Mouse (Mus musculus): ENCODE results near the gene Retreg1. TPM values are rescaled to one million over a fixed set of nuclear protein-coding genes. Genes with fewer than 3 reads are reported as not detected.

The Retreg1 gene
- polyA plus RNA-seq, 1 experiment: 8.3 TPM

DNA sequence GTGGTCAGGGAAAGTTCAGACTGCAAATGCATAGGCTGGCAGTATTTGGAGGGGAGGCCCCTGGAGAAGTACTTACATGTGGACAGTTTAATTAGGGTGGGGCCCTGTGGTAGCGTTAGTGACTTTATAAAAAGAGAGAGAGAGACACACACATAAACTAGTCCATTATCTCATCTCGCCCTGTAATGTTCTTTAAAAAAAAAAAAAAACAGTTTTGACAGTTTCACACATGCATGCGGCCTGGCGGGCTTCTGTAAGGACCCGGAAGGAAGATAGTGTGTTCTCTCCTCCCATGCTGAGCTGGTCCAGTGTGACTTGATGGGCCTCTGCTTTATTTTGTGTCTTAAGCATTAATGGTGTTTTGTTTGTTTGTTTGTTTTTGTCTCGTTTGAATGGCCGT is 95.5 kb downstream of the Retreg1 start:
- DNase-seq: no peak
- H3K4me1 ChIP-seq (replicated peaks; ENCODE audit: control insufficient read depth, insufficient read depth, low read length): no peaks in the 10 kb centered on the region
- 95% methylated on average over 7 of the region's 7 CpGs for WGBS
- no peak overlapping the region for H3K27ac ChIP-seq (ENCODE audit: control insufficient read depth, insufficient read depth, low read length)
- no peak overlapping the region for H3K4me3 ChIP-seq (ENCODE audit: control insufficient read depth, insufficient read depth, low read length)
- no peaks in the 10 kb centered on the region for H3K36me3 ChIP-seq (ENCODE audit: control insufficient read depth, insufficient read depth, low read length)
- no peaks in the 10 kb centered on the region for H3K27me3 ChIP-seq (ENCODE audit: control insufficient read depth, insufficient read depth, low read length)
- TF ChIP-seq CTCF (IDR thresholded peaks at IDR 0.05; ENCODE audit: borderline replicate concordance, control insufficient read depth, extremely low read depth, insufficient read depth, low read length, poor library complexity) (no peak), POLR2A (IDR thresholded peaks at IDR 0.05; ENCODE audit: control insufficient read depth, extremely low read depth, insufficient read depth, low read length, poor library complexity) (no peak)

DNA sequence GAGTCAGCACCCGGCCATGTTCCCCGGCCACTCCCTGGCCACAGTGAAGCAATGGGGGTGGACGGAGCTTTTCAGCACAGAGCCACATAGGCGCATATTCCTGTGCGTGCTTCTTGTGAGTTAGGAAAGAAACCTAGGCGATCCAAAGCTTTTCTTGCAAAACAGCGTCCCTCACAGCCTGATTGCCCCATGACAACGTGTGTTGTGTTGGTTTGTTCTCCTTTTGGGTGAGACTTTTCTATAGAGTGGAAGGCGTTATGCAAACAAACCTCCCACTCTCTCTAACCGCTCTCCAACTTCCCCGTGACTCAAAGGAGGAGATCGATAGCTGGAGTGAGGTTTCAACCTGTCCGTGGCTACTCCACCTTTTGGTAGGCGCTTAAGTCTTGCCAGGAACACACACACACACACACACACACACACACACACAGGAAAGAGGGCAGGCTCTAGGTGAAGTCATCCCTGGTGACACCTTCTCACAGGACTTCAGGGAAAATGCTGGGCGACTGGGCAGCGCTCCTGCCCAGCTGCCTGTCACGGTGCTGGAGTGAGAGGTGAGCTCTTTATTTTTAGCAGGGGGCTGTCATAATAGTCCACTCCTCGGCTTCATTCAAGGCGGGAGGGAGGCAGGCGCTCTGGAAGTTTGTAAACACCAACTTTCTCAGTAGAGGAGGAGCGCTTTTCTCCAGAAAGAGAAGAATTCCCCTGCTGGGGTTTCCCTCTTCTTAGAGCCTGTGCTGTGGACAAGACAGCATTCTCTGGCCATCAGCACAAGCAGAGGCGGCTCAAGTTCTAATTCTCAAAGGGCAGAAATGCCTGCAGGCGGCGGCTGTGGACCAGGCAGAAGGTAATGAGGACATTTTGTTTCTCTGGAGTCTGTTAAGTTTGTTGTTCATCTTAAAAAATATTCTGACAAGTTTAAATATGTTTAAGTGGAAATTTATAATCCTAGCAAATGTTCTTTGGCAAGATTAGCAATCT is 97.7 kb downstream of the Retreg1 start:
- Histone ChIP-seq H3K4me3 (ENCODE audit: control insufficient read depth, insufficient read depth, low read length) (no peak overlapping the region), H3K27me3 (ENCODE audit: control insufficient read depth, insufficient read depth, low read length) (no peaks in the 10 kb centered on the region), H3K27ac (ENCODE audit: control insufficient read depth, insufficient read depth, low read length) (peak overlapping the region; percentile 33; the same call in 1 of the 2 replicates), H3K36me3 (ENCODE audit: control insufficient read depth, insufficient read depth, low read length) (no peaks in the 10 kb centered on the region), H3K4me1 (replicated peaks; ENCODE audit: control insufficient read depth, insufficient read depth, low read length) (no peaks in the 10 kb centered on the region)
- DNase-seq: no peak
- WGBS: 86% methylated on average over 24 of the region's 24 CpGs
- TF ChIP-seq POLR2A (IDR thresholded peaks at IDR 0.05; ENCODE audit: control insufficient read depth, extremely low read depth, insufficient read depth, low read length, poor library complexity): no peak
- TF ChIP-seq CTCF (IDR thresholded peaks at IDR 0.05; ENCODE audit: borderline replicate concordance, control insufficient read depth, extremely low read depth, insufficient read depth, low read length, poor library complexity): no peak

DNA sequence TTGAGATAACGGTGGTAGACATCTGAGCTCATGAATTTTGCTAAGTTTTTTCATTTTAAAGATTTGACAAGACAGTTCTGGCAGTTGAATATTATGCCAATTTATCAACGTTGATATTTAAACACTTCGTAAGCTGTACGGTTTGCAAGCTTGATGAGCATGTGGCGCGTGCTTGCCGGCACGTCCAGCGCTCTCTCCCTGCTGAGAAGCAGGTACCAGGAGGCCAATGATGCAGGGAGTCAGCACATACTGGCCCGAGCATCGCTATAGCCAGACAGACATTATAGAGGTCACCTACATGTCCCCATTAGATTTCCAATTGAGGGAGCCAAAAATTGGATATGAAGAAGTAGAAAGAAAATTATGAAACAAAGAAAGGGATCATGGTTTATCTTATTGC is 98.5 kb downstream of the Retreg1 start:
- no peaks in the 10 kb centered on the region for H3K27me3 ChIP-seq (ENCODE audit: control insufficient read depth, insufficient read depth, low read length)
- no peaks in the 10 kb centered on the region for H3K36me3 ChIP-seq (ENCODE audit: control insufficient read depth, insufficient read depth, low read length)
- H3K27ac ChIP-seq (ENCODE audit: control insufficient read depth, insufficient read depth, low read length): no peak overlapping the region
- no peak for TF ChIP-seq CTCF (IDR thresholded peaks at IDR 0.05; ENCODE audit: borderline replicate concordance, control insufficient read depth, extremely low read depth, insufficient read depth, low read length, poor library complexity)
- WGBS: 94% methylated on average over 11 of the region's 11 CpGs
- no peak for DNase-seq
- H3K4me3 ChIP-seq (ENCODE audit: control insufficient read depth, insufficient read depth, low read length): no peak overlapping the region
- H3K4me1 ChIP-seq (replicated peaks; ENCODE audit: control insufficient read depth, insufficient read depth, low read length): no peaks in the 10 kb centered on the region

DNA sequence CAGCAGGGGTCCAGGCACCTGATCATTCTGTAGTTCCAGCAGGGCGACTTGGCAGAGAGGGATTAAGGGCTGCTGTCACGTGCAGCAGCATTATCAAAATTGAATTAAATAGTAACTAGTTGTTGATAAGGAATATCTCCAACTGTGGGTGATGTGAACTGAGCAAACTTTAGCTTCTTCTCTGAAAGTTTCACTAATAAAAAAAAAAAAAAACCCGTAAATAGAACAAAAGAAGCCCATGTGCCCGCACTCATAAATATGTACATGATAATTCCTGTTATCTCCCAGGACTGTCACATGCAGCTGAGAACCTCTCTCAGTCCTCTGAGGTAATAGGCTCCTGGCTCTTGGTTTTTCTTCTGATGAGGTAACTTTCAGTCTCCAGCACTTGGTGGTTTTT is 99.4 kb downstream of the Retreg1 start:
- DNase-seq: no peak
- no peak overlapping the region for H3K27ac ChIP-seq (ENCODE audit: control insufficient read depth, insufficient read depth, low read length)
- no peak overlapping the region for H3K4me3 ChIP-seq (ENCODE audit: control insufficient read depth, insufficient read depth, low read length)
- TF ChIP-seq CTCF (IDR thresholded peaks at IDR 0.05; ENCODE audit: borderline replicate concordance, control insufficient read depth, extremely low read depth, insufficient read depth, low read length, poor library complexity) (no peak), POLR2A (IDR thresholded peaks at IDR 0.05; ENCODE audit: control insufficient read depth, extremely low read depth, insufficient read depth, low read length, poor library complexity) (no peak)
- H3K27me3 ChIP-seq (ENCODE audit: control insufficient read depth, insufficient read depth, low read length): no peaks in the 10 kb centered on the region
- 93% methylated on average over 4 of the region's 4 CpGs for WGBS
- no peaks in the 10 kb centered on the region for H3K36me3 ChIP-seq (ENCODE audit: control insufficient read depth, insufficient read depth, low read length)
- no peaks in the 10 kb centered on the region for H3K4me1 ChIP-seq (replicated peaks; ENCODE audit: control insufficient read depth, insufficient read depth, low read length)

DNA sequence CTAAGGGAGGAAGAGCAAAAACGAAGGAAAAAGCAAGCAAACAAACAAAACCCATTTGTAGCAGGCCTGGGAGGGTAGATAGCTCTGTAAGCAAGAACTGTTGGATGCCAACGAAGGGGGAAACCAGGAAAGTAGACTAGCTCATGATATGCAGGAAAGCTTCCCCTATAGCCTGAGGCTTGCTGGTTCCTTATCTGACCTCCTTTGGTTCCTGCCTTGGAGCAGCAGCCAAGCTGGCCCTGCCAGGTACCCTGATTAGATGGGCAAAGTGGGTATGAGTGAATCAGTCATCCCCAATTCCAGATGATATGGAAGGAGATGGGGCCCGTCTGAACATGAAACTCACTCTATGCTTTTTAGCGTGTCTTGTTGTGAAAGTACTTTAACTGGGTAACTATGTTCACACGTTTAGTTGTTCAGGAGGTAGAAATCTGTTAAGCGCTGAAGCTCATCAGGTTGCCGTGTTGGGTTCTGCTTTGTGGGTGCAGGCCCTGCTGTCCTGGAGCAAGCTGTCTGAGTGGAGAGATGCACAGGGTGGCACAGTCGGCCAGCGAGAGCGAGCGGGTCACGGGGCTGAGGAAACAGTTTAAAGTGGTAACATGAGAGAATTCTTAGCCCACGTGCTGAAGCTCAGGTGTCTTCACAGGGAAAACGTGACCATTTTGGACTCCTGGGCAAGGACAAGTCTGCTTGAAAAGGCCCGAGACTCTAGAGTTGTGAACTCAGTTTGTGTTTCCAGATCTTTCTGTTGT is 100.6 kb downstream of the Retreg1 start:
- Histone ChIP-seq H3K4me3 (ENCODE audit: control insufficient read depth, insufficient read depth, low read length) (no peak overlapping the region), H3K27ac (ENCODE audit: control insufficient read depth, insufficient read depth, low read length) (no peak overlapping the region), H3K4me1 (replicated peaks; ENCODE audit: control insufficient read depth, insufficient read depth, low read length) (no peaks in the 10 kb centered on the region), H3K36me3 (ENCODE audit: control insufficient read depth, insufficient read depth, low read length) (no peaks in the 10 kb centered on the region), H3K27me3 (ENCODE audit: control insufficient read depth, insufficient read depth, low read length) (no peaks in the 10 kb centered on the region)
- DNase-seq: no peak
- TF ChIP-seq CTCF (IDR thresholded peaks at IDR 0.05; ENCODE audit: borderline replicate concordance, control insufficient read depth, extremely low read depth, insufficient read depth, low read length, poor library complexity): no peak
- no peak for TF ChIP-seq POLR2A (IDR thresholded peaks at IDR 0.05; ENCODE audit: control insufficient read depth, extremely low read depth, insufficient read depth, low read length, poor library complexity)
- whole genome bisulfite sequencing: 91% methylated on average over 15 of the region's 15 CpGs

DNA sequence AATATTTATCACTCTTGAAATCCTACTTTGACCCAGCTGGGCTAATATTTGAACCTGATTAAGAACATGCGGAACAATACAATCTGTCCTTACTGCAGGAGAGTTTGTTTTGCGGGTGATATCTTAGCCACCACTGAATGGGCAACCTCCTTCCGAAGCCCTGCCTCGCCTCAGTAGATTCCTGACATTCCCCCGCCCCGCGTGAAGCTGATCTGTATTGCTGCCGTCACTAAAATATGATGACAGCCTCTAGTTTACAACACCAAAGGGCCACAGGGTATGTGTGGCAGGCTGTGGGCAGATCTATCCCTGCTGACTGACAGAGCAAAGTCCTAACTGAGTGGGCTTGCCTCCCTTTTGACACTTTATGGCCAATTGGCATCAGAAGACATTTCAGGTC is 102.2 kb downstream of the Retreg1 start:
- Histone ChIP-seq H3K4me1 (replicated peaks; ENCODE audit: control insufficient read depth, insufficient read depth, low read length) (no peaks in the 10 kb centered on the region), H3K27me3 (ENCODE audit: control insufficient read depth, insufficient read depth, low read length) (no peaks in the 10 kb centered on the region), H3K27ac (ENCODE audit: control insufficient read depth, insufficient read depth, low read length) (no peak overlapping the region), H3K4me3 (ENCODE audit: control insufficient read depth, insufficient read depth, low read length) (no peak overlapping the region), H3K36me3 (ENCODE audit: control insufficient read depth, insufficient read depth, low read length) (no peaks in the 10 kb centered on the region)
- DNase-seq: no peak
- no peak for TF ChIP-seq CTCF (IDR thresholded peaks at IDR 0.05; ENCODE audit: borderline replicate concordance, control insufficient read depth, extremely low read depth, insufficient read depth, low read length, poor library complexity)
- no peak for TF ChIP-seq POLR2A (IDR thresholded peaks at IDR 0.05; ENCODE audit: control insufficient read depth, extremely low read depth, insufficient read depth, low read length, poor library complexity)
- 95% methylated on average over 8 of the region's 8 CpGs for WGBS
